Mouse (Mus musculus) limb, embryonic 11.5 days (tissue): ENCODE measurements around the gene Abca1. TPM values are rescaled to one million over a fixed set of nuclear protein-coding genes. Genes with fewer than 3 reads are reported as not detected.

Source experiments
- ATAC-seq: fragments of 200-750 bp; cut with Nextera tagmentation; 2 replicates; pipeline ENCODE4 v1.8.0; 2017; ENCODE audit warnings: low read depth; ENCODE audit not compliant: insufficient number of reproducible peaks, low FRiP score, low TSS enrichment
- DNase-seq: peaks from one replicate; pipeline ENCODE4 v3.0.0-alpha.2; 2015; ENCODE audit warnings: low spot score
- H3K27ac ChIP-seq: fragments of 300-500 bp; sonication (generic); replicated peaks from 2 replicates; pipeline ENCODE4 v1.5.1; 2014; ENCODE audit warnings: low read depth, mild to moderate bottlenecking, low read length
- H3K27me3 ChIP-seq: fragments of 300-500 bp; sonication (generic); 2 replicates; pipeline ENCODE4 v1.6.1; 2014; ENCODE audit warnings: mild to moderate bottlenecking, low read length, mixed read lengths; ENCODE audit not compliant: control insufficient read depth, insufficient read depth
- H3K36me3 ChIP-seq: fragments of 300-500 bp; sonication (generic); 2 replicates; pipeline ENCODE4 v1.6.1; 2014; ENCODE audit warnings: mild to moderate bottlenecking, low read length, moderate library complexity, mixed read lengths; ENCODE audit not compliant: control insufficient read depth, insufficient read depth
- H3K4me1 ChIP-seq: fragments of 300-500 bp; sonication (generic); 2 replicates; pipeline ENCODE4 v1.6.1; 2014; ENCODE audit warnings: low read length, mixed read lengths; ENCODE audit not compliant: control insufficient read depth, insufficient read depth
- H3K4me2 ChIP-seq: fragments of 300-500 bp; sonication (generic); 2 replicates; pipeline ENCODE4 v1.6.1; 2014; ENCODE audit warnings: low read depth, mild to moderate bottlenecking, moderate library complexity; ENCODE audit not compliant: severe bottlenecking
- H3K4me3 ChIP-seq: fragments of 300-500 bp; sonication (generic); 2 replicates; pipeline ENCODE4 v1.5.1; 2014; ENCODE audit warnings: low read depth, low read length
- H3K9ac ChIP-seq: fragments of 300-500 bp; sonication (generic); 2 replicates; pipeline ENCODE4 v1.6.1; 2014; ENCODE audit warnings: mild to moderate bottlenecking, low read length
- H3K9me3 ChIP-seq: fragments of 300-500 bp; sonication (generic); 2 replicates; pipeline ENCODE4 v1.6.1; 2016; ENCODE audit warnings: low read length; ENCODE audit not compliant: control insufficient read depth
- WGBS: fragments of 180-500 bp; shearing (Covaris S2); extraction: QIAGEN DNeasy Blood & Tissue Kit; methylation state at CpG from one replicate; pipeline ENCODE4 v1.1.7; 2014; 5-methylcytosine and 5-hydroxymethylcytosine counted together
- polyA plus RNA-seq: library from polyadenylated mRNA; unstranded; fragments of >200 nt; fragmentation: Nextera tagmentation; extraction: Ambion mirVana; gene quantifications from 2 replicates; pipeline ENCODE4 v1.2.1, GENCODE M21; 2014

Abca1 gene
- polyA plus RNA-seq, 1 experiment from 2014 or later: 4.5 TPM

DNA sequence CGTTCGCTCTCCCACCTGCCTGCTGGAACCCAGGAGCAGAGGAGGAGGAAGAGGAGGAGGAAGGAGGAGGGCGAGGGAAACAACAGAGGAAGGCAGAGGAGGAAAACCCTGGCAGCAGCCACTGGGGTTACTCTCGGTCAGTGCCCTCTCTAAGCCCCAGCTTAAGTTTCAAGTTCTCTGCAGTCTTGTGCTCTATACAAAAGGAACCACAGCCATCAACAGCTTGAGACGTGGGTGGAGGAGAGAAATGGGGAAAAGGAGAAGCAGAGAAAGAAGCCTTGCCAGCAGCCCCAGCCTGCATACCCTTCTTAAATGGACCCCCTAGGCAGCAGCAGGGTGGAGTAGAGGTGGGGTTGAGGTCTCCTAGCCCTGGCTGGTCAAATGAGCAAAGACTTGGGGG lies 43.8 kb downstream of the Abca1 start:
- no peaks in the 10 kb centered on the region for H3K9me3 ChIP-seq
- H3K4me1 ChIP-seq: no peaks in the 10 kb centered on the region
- WGBS: 60% methylated on average over 2 of the region's 5 CpGs
- H3K27ac ChIP-seq: no peak overlapping the region
- DNase-seq (no peak), ATAC-seq (no peak)
- H3K4me3 ChIP-seq: no peak overlapping the region
- no peaks in the 10 kb centered on the region for H3K27me3 ChIP-seq
- H3K36me3 ChIP-seq: no peaks in the 10 kb centered on the region
- H3K9ac ChIP-seq: no peak overlapping the region
- no peak overlapping the region for H3K4me2 ChIP-seq

DNA sequence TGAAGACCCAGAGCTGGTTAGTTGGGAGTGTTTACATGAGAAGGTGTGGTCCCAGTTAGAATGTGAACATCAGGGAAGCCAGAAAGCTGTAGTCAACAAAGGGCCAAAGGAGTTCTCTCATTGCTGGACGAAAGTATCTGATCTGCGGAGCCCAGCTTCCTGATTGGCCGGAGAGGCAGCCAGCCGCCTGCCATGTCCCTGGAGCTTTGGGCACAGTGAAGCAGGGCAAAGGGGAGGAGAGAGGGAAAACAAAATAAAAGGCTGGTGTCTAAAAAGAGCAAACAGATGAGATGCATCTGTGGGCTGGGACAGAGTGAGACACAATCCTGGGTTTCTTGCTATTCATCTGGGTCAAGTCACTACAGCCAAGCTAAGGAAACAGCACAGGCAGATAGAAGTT lies 44.3 kb downstream of the Abca1 start:
- DNase-seq: no peak
- H3K27me3 ChIP-seq: no peaks in the 10 kb centered on the region
- WGBS: 72% methylated on average over 4 of the region's 4 CpGs

DNA sequence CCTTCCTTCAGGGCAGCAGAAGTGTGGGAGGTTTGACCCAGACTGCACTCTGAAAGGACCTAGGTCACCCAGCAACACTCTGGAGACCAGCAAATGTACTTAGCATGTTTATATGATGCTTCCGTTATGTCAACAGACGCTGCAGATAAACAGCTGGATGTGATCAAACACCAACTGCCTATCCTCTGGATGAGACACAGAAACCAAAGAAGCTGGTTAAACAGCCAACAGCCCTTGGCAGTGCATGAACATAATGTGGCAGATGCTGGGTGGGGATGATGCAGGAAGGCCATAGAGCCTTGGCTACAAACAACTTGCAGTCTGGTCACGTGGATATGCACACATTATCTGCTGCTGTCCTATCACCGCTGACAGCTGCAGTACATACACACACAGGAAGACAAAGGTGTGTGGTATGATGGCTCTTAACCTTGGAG lies 47.8 kb downstream of the Abca1 start:
- no peaks in the 10 kb centered on the region for H3K36me3 ChIP-seq
- no peak overlapping the region for H3K4me2 ChIP-seq
- WGBS: 72% methylated on average over 4 of the region's 4 CpGs
- ATAC-seq (no peak), DNase-seq (no peak)
- no peak overlapping the region for H3K9ac ChIP-seq
- no peak overlapping the region for H3K4me3 ChIP-seq
- H3K4me1 ChIP-seq: no peaks in the 10 kb centered on the region
- H3K27ac ChIP-seq: no peak overlapping the region
- H3K27me3 ChIP-seq: no peaks in the 10 kb centered on the region
- no peaks in the 10 kb centered on the region for H3K9me3 ChIP-seq

More for the DNA sequence above, 44.3 kb downstream of the Abca1 start:
- no peaks in the 10 kb centered on the region for H3K4me1 ChIP-seq
- no peaks in the 10 kb centered on the region for H3K9me3 ChIP-seq
- ATAC-seq: no peak
- H3K4me2 ChIP-seq: no peak overlapping the region
- H3K27ac ChIP-seq: no peak overlapping the region
- H3K4me3 ChIP-seq: no peak overlapping the region
- H3K9ac ChIP-seq: no peak overlapping the region
- no peaks in the 10 kb centered on the region for H3K36me3 ChIP-seq

DNA sequence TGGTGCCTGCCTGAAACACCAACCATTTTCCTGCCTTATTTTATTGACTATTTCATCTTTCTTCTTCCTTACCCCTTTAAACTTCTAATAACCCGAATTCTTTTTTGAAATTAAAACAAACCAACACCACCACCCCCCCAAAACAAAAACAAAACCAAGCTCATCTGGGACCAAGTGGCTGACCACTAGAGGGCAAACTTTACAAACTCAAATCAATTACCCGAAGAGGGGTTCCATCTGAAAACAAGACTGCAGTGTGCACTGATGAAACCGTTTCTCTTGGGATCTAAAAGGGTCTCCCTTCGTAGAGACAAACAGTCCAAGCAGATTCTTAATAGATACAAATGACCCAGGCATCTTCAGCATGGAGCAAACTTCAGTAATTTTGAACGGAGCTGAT lies 49.3 kb downstream of the Abca1 start:
- no peaks in the 10 kb centered on the region for H3K9me3 ChIP-seq
- H3K4me2 ChIP-seq: no peak overlapping the region
- H3K36me3 ChIP-seq: no peaks in the 10 kb centered on the region
- no peak overlapping the region for H3K4me3 ChIP-seq
- DNase-seq (no peak), ATAC-seq (no peak)
- no peaks in the 10 kb centered on the region for H3K27me3 ChIP-seq
- WGBS: 47% methylated on average over 5 of the region's 5 CpGs
- no peak overlapping the region for H3K27ac ChIP-seq
- H3K4me1 ChIP-seq: no peaks in the 10 kb centered on the region
- no peak overlapping the region for H3K9ac ChIP-seq

DNA sequence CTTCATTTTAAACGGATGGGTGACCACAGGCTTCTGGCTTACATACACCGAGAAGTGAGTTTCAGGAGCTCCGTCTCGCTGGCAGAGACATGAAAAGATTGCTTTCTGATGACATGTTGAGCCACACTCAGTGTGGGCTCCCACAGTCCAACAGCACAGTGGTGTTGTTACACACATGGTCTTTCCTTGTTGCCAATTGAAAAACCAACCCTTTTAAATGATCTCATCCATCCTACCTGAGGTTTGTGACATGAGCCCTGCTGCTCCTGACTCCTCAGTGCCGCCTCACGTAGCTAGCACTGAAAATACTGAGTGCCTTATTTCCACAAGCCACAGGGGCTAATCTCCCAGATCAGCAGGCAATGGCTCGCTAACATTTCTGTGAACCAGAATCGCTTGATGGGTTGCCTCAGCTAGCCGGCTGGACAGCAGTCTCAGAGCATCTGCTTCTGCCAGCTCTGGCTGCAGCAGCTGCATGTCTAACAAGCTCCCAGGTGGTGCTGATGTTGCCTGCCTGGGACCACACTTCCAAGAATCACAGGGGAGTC lies 50.2 kb downstream of the Abca1 start:
- no peak overlapping the region for H3K4me3 ChIP-seq
- H3K4me1 ChIP-seq: no peaks in the 10 kb centered on the region
- WGBS: 69% methylated on average over 9 of the region's 9 CpGs
- no peak overlapping the region for H3K9ac ChIP-seq
- H3K27ac ChIP-seq: no peak overlapping the region
- no peaks in the 10 kb centered on the region for H3K36me3 ChIP-seq
- H3K4me2 ChIP-seq: no peak overlapping the region
- DNase-seq (no peak), ATAC-seq (no peak)
- H3K27me3 ChIP-seq: no peaks in the 10 kb centered on the region
- H3K9me3 ChIP-seq: no peaks in the 10 kb centered on the region

DNA sequence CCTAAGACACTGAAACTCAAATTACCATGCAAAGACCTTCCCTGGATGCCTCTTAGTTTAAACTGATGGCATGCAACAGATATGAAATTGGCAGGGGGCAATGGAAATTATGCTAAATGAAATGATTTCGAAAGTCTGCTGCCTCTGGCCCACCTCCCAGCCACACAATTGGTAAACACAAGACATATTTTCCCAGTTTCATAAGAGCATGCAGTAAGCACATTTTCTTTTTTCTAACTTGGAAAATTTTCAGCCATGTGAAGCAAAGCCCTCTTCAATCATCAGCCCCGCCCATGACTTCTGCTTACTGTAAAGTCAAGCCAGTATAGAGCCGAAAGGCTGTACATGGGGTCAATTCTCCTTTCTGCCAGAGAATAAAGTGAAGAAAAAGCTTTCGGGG lies 51.5 kb downstream of the Abca1 start:
- 83% methylated on average over 4 of the region's 4 CpGs for WGBS
- Histone ChIP-seq H3K36me3 (no peaks in the 10 kb centered on the region), H3K4me1 (no peaks in the 10 kb centered on the region), H3K4me2 (no peak overlapping the region), H3K27ac (no peak overlapping the region), H3K27me3 (no peaks in the 10 kb centered on the region), H3K9ac (no peak overlapping the region), H3K4me3 (no peak overlapping the region), H3K9me3 (no peaks in the 10 kb centered on the region)
- DNase-seq: no peak
- ATAC-seq: no peak

DNA sequence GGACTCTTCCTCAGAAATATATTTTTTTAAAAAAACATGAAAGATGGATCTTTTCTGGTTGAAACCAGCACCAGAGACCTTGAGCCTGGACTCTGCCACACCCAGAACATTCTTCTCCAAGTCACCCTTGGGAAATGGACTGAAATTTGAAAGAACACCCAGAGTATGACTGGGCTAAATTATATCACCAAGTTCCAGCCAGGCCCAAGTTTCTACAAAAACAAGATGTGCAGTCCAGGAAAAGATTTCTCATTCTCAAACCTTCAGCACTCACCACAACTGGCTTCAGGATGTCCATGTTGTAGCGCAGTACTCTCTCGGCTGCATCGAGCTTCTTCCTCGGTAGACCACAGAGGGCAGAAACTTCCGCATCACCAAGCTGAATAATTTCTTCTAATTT lies 53.0 kb downstream of the Abca1 start:
- Histone ChIP-seq H3K9me3 (no peaks in the 10 kb centered on the region), H3K27me3 (no peaks in the 10 kb centered on the region), H3K36me3 (no peaks in the 10 kb centered on the region), H3K9ac (no peak overlapping the region), H3K4me2 (no peak overlapping the region), H3K4me3 (no peak overlapping the region), H3K4me1 (no peaks in the 10 kb centered on the region), H3K27ac (no peak overlapping the region)
- ATAC-seq: no peak
- DNase-seq: no peak
- WGBS: 92% methylated on average over 5 of the region's 5 CpGs

DNA sequence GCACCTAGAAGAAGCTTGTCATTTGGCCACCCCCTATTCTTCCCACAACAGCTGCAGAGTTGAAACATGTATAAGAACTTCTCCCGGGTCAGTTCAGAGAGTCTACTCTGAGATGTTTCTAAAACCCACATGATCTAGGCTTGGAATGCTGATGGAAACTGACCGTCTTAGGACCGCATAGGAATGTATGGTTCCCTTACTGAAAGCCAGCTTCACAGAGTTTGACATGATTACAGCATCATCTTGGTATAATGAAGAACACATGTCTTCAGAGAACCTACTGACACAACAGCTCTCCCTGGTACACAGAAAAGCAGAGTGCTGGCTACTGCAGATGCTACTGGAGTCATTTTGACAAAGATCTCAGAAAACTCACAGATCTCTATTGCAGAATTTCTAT lies 53.6 kb downstream of the Abca1 start:
- WGBS: 46% methylated on average over 3 of the region's 3 CpGs
- no peak overlapping the region for H3K4me2 ChIP-seq
- DNase-seq (no peak), ATAC-seq (no peak)
- H3K9me3 ChIP-seq: no peaks in the 10 kb centered on the region
- no peak overlapping the region for H3K9ac ChIP-seq
- H3K4me1 ChIP-seq: no peaks in the 10 kb centered on the region
- H3K27ac ChIP-seq: no peak overlapping the region
- no peaks in the 10 kb centered on the region for H3K36me3 ChIP-seq
- H3K4me3 ChIP-seq: no peak overlapping the region
- no peaks in the 10 kb centered on the region for H3K27me3 ChIP-seq

DNA sequence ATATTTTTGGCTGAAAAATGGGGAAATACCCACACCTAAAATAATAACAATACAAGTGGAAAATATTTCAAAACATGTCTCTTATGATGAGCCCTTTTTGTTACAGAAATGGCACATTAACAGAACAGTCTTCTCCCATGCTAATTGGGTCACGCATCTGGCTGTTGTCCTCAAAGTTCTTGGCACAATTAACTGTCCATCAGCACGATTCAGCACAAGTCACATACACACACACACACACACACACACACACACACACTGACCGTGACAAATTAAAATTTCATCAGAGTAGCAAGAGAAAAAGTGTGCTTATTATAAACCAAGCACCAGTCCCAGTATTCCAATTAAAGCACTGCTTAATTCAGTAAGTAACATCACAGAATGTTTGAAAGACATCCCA lies 55.1 kb downstream of the Abca1 start:
- WGBS: 88% methylated on average over 3 of the region's 3 CpGs
- ATAC-seq: no peak

More for the DNA sequence above, 55.1 kb downstream of the Abca1 start:
- Histone ChIP-seq H3K4me1 (no peaks in the 10 kb centered on the region), H3K9me3 (no peaks in the 10 kb centered on the region), H3K4me3 (no peak overlapping the region), H3K27ac (no peak overlapping the region), H3K27me3 (no peaks in the 10 kb centered on the region), H3K36me3 (no peaks in the 10 kb centered on the region), H3K4me2 (no peak overlapping the region), H3K9ac (no peak overlapping the region)
- no peak for DNase-seq
